Mouse (Mus musculus) CD8-positive naive resting alpha-beta T cell, adult 2 months (primary cell): ENCODE results near the gene Pex16.

Experiments
- DNase-seq, 2 experiments: peaks; one replicate each; pipeline ENCODE4 v3.0.0; 2022; ENCODE audit warnings: low read depth in 2 of 2, low spot score in 2 of 2

Pex16 gene

GRCm38 (mm10) chr2:92370375-92370774 lies 4.1 kb upstream of the Pex16 start:
- DNase-seq, result no peak

- no peak for DNase-seq
These were observed 3.4 kb upstream of the Pex16 start for GRCm38 (mm10) chr2:92370821-92371805.

- DNase-seq, result no peak
These were observed 2.3 kb upstream of the Pex16 start for GRCm38 (mm10) chr2:92371971-92372690.

GRCm38 (mm10) chr2:92372767-92373436 lies 1.6 kb upstream of the Pex16 start:
- DNase-seq, result no peak

- DNase-seq, result no peak
These were observed 1.1 kb upstream of the Pex16 start for GRCm38 (mm10) chr2:92373437-92373813.

GRCm38 (mm10) chr2:92375099-92375623 lies 685 bp downstream of the Pex16 start:
- peak; percentile 93 for DNase-seq

GRCm38 (mm10) chr2:92375788-92376187 lies 1.3 kb downstream of the Pex16 start:
- no peak for DNase-seq

- DNase-seq, result no peak
These were observed 1.8 kb downstream of the Pex16 start for GRCm38 (mm10) chr2:92376300-92376699.

GRCm38 (mm10) chr2:92377320-92377719 lies 2.8 kb downstream of the Pex16 start:
- DNase-seq, result no peak

- DNase-seq, result no peak
These were observed 5.5 kb downstream of the Pex16 start for GRCm38 (mm10) chr2:92379783-92380494.

GRCm38 (mm10) chr2:92380495-92381050 lies 6.1 kb downstream of the Pex16 start:
- DNase-seq, result no peak

- no peak for DNase-seq
These were observed 6.7 kb downstream of the Pex16 start for GRCm38 (mm10) chr2:92381161-92381560.

GRCm38 (mm10) chr2:92381901-92382588 lies 7.6 kb downstream of the Pex16 start, which contains the start of gene 1700029I15Rik:
Gene 1700029I15Rik (plus strand): TSS chr2:92382538.
- DNase-seq, result no peak

GRCm38 (mm10) chr2:92382759-92383158 lies 8.3 kb downstream of the Pex16 start:
- DNase-seq, result no peak

GRCm38 (mm10) chr2:92384101-92384500 lies 9.6 kb downstream of the Pex16 start:
- DNase-seq, result no peak

GRCm38 (mm10) chr2:92385113-92386051 lies 10.9 kb downstream of the Pex16 start:
- no peak for DNase-seq

GRCm38 (mm10) chr2:92386821-92387570 lies 12.5 kb downstream of the Pex16 start:
- no peak for DNase-seq

GRCm38 (mm10) chr2:92387646-92388045 lies 13.2 kb downstream of the Pex16 start:
- DNase-seq, result no peak
